Mouse (Mus musculus): ENCODE data around the gene Gm32717. TPM values are rescaled to one million over a fixed set of nuclear protein-coding genes. Genes with fewer than 3 reads are reported as not detected.
"Not testable (repeated sequence)": the region's sequence is repeated elsewhere in the genome, so short reads cannot be mapped to it uniquely, and the experiment has no call there.

Gm32717 gene
- 0.26 and 0.35 TPM in 2 replicates for polyA plus RNA-seq (2015; fragmentation: Nextera tagmentation; extraction: Ambion mirVana)

GRCm38 (mm10) chr10:118240680-118241079 lies at the start of gene Gm32717:
TSS of gene Gm32717 (minus strand) at chr10:118240780.
- not testable (repeated sequence) for H3K4me3 ChIP-seq; H3K4me1 ChIP-seq (replicated peaks); H3K4me2 ChIP-seq; H3K27me3 ChIP-seq; H3K9ac ChIP-seq; ATAC-seq (ENCODE audit: low read depth); H3K27ac ChIP-seq (replicated peaks); H3K36me3 ChIP-seq; H3K9me3 ChIP-seq
- WGBS: no CpG with 5 or more reads among the region's 13 CpGs

DNA sequence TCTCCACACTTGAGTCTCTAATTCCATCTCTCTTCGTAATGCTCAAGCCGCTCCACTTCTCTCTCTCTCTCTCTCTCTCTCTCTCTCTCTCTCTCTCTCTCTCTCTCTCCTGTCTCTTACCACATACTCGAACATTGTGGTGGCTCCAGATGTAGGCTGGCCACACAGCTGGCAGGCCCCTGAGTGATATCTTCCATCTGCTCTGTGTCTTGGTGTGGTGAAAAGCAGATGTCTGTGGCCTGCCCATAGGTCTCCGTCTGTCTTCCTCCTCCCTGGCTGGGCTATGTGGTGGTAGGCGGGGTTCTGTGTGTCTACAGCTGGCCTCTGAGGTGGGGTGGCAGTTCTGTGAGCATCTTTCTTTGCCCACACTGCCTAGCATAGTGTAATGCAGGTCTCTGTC lies 42.4 kb upstream of the Gm32717 start:
- not testable (repeated sequence) for H3K4me2 ChIP-seq; H3K36me3 ChIP-seq; H3K4me3 ChIP-seq; H3K9me3 ChIP-seq; H3K27me3 ChIP-seq; ATAC-seq (ENCODE audit: low read depth); H3K9ac ChIP-seq; H3K27ac ChIP-seq (replicated peaks); H3K4me1 ChIP-seq (replicated peaks)
- WGBS: 90% methylated on average over 3 of the region's 5 CpGs

DNA sequence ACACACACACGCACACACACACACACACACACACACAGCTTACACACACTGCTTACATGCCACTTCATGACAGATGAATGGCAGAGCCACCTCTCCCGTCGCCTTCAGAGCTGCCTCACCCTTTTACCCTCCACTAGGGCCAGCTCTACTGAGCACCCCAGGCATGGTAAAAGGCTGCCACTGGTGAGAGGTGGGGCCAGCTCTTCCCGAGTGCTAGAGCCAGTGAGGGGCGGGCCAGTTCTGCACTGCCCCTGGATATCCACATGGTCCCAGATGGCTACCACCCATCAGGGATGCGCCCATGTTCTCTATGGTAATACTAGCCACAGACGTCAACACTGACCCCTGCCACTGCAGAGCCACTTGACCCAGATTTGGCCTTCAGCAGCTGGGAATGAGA lies 42.0 kb upstream of the Gm32717 start:
- not testable (repeated sequence) for H3K4me3 ChIP-seq; ATAC-seq (ENCODE audit: low read depth); H3K9ac ChIP-seq; H3K4me1 ChIP-seq (replicated peaks); H3K27me3 ChIP-seq; H3K4me2 ChIP-seq; H3K27ac ChIP-seq (replicated peaks); H3K36me3 ChIP-seq; H3K9me3 ChIP-seq
- WGBS: 87% methylated on average over 7 of the region's 7 CpGs

GRCm38 (mm10) chr10:118278069-118278468 lies 37.5 kb upstream of the Gm32717 start:
- not testable (repeated sequence) for ATAC-seq (ENCODE audit: low read depth); H3K27ac ChIP-seq (replicated peaks); H3K36me3 ChIP-seq; H3K4me1 ChIP-seq (replicated peaks); H3K4me3 ChIP-seq; H3K9ac ChIP-seq; H3K27me3 ChIP-seq; H3K9me3 ChIP-seq; H3K4me2 ChIP-seq
- WGBS: no CpG with 5 or more reads among the region's 4 CpGs

DNA sequence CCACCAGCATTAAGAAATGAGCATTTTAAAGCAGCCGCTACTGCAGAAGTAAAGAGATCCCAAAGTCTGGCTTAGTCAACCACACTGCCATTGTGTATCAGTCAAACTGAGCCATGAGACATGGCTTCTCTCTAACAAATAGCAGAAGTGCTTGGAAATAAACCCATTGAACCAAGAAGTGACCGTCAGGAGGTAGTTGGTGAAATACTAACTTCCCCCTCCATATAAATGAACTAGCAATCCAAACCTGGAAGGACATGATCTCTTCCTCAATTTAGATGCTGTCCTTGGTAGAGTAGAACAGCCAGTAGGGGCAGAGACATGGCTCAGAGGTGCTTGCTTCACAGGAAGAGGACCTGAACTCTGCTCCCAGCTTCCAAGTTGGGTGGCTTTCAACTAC lies 30.8 kb upstream of the Gm32717 start:
- not testable (repeated sequence) for H3K4me1 ChIP-seq (replicated peaks); H3K4me3 ChIP-seq

DNA sequence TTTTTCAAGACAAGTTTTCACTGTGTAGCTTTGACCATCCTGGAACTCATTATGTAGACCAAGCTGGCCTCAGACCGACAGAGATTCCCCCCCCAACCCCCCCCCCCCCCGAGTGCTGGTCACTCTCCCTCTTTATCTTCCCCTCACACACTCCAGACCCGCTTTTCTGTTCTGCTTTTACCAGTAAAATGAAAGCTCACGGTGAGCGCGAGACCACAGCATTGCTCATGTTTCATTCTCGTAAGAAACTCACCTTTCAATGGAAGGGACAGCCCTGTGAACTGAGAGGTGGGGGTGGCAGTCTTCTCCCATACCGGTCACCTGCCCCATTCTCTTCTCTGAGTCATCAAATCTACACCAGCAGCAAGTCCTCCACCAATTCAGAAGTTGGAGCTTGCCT lies 28.2 kb upstream of the Gm32717 start:
- H3K27me3 ChIP-seq; H3K4me1 ChIP-seq (replicated peaks); H3K9ac ChIP-seq; H3K36me3 ChIP-seq; H3K4me3 ChIP-seq; ATAC-seq (ENCODE audit: low read depth); H3K4me2 ChIP-seq; H3K27ac ChIP-seq (replicated peaks); H3K9me3 ChIP-seq: not testable (repeated sequence)
- WGBS: 90% methylated on average over 2 of the region's 8 CpGs

More for the DNA sequence above, 30.8 kb upstream of the Gm32717 start:
- not testable (repeated sequence) for H3K36me3 ChIP-seq; H3K9ac ChIP-seq; H3K27me3 ChIP-seq; H3K4me2 ChIP-seq; H3K27ac ChIP-seq (replicated peaks); ATAC-seq (ENCODE audit: low read depth); H3K9me3 ChIP-seq
- no CpG with 5 or more reads among the region's 2 CpGs for WGBS

DNA sequence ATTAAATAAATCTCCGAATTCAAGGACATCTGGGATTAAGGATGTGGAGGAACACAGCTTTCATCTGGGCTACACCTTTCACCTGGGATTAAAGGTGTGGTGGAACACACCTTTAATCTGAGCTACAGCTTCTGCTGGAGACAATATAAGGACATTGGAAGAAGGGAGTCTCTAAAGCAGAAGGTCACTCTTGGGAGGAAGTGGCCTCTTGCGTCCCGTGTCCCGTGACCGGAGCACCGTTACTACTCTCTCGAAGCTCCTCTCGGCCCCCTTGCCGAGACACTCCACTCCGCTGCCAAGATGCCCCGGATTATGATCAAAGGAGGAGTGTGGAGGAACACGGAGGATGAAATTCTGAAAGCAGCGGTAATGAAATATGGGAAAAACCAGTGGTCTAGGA lies 17.8 kb upstream of the Gm32717 start, which contains the start of gene Gm32802:
Gene Gm32802, plus strand, starts transcription at position 301 of the 400 bp plus-strand sequence.
- not testable (repeated sequence) for H3K27me3 ChIP-seq; H3K4me2 ChIP-seq; H3K9ac ChIP-seq; H3K4me3 ChIP-seq; H3K9me3 ChIP-seq; H3K27ac ChIP-seq (replicated peaks); ATAC-seq (ENCODE audit: low read depth); H3K4me1 ChIP-seq (replicated peaks); H3K36me3 ChIP-seq
- no CpG with 5 or more reads among the region's 13 CpGs for WGBS

- Histone ChIP-seq H3K4me1 (replicated peaks) (peaks cover 17% of the 10 kb centered on the region), H3K27me3 (no peaks in the 10 kb centered on the region), H3K36me3 (no peaks in the 10 kb centered on the region), H3K27ac (replicated peaks) (no peak overlapping the region; the same call in 1 of the 2 replicates), H3K9me3 (no peaks in the 10 kb centered on the region), H3K9ac (peak overlapping the region; percentile 52), H3K4me3 (no peak overlapping the region), H3K4me2 (peak overlapping the region; percentile 30)
- peak; percentile 87 for ATAC-seq (ENCODE audit: low read depth)
- 21% methylated on average over 10 of the region's 10 CpGs for WGBS
Measured at GRCm38 (mm10) chr10:118250852-118251295, 10.3 kb upstream of the Gm32717 start.

DNA sequence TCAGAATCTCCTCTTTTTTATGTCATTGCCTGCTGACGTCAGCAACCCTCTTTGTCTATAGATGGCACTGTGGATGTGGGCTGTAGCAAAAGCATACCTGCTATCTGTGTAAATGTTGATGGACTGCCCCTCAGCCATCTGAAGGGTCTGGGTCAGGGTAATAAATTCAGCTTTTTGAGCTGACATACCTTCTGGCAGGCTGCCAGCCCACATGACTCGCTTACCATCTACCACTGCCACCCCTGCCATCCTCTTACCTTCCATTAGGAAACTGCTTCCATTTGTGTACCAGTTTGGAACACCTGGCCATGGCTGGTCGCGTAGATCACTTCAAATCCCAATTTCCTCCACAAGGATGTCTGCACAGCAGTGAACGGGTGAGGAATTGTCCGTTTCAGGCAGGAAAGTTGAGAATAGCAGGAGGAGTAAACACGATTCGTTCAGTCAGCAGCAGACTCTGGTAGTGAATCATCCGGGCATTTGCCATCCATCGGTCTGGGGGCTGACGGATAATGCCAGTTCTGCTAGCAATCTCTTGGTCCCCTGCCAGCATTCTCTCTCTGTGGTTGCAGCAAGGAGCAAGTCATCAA lies 8.5 kb upstream of the Gm32717 start:
- H3K4me3 ChIP-seq; H3K9ac ChIP-seq; ATAC-seq (ENCODE audit: low read depth); H3K36me3 ChIP-seq; H3K9me3 ChIP-seq; H3K27me3 ChIP-seq; H3K4me2 ChIP-seq: not testable (repeated sequence)
- 0 out of 2 replicates have a peak overlapping the region, but pooled peaks have one; percentile 28 for H3K27ac ChIP-seq (replicated peaks)
- 60% methylated on average over 11 of the region's 11 CpGs for WGBS
- H3K4me1 ChIP-seq (replicated peaks): peaks cover 17% of the 10 kb centered on the region

GRCm38 (mm10) chr10:118232607-118233006 lies 8.0 kb downstream of the Gm32717 start:
- not testable (repeated sequence) for H3K36me3 ChIP-seq; H3K27me3 ChIP-seq; ATAC-seq (ENCODE audit: low read depth); H3K4me1 ChIP-seq (replicated peaks); H3K9me3 ChIP-seq; H3K4me3 ChIP-seq; H3K9ac ChIP-seq; H3K27ac ChIP-seq (replicated peaks); H3K4me2 ChIP-seq
- WGBS: no CpG with 5 or more reads among the region's 5 CpGs

DNA sequence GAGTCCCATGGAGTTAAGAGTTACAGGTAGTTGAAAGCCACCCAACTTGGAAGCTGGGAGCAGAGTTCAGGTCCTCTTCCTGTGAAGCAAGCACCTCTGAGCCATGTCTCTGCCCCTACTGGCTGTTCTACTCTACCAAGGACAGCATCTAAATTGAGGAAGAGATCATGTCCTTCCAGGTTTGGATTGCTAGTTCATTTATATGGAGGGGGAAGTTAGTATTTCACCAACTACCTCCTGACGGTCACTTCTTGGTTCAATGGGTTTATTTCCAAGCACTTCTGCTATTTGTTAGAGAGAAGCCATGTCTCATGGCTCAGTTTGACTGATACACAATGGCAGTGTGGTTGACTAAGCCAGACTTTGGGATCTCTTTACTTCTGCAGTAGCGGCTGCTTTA lies 13.0 kb downstream of the Gm32717 start:
- H3K9ac ChIP-seq: not testable (repeated sequence)

DNA sequence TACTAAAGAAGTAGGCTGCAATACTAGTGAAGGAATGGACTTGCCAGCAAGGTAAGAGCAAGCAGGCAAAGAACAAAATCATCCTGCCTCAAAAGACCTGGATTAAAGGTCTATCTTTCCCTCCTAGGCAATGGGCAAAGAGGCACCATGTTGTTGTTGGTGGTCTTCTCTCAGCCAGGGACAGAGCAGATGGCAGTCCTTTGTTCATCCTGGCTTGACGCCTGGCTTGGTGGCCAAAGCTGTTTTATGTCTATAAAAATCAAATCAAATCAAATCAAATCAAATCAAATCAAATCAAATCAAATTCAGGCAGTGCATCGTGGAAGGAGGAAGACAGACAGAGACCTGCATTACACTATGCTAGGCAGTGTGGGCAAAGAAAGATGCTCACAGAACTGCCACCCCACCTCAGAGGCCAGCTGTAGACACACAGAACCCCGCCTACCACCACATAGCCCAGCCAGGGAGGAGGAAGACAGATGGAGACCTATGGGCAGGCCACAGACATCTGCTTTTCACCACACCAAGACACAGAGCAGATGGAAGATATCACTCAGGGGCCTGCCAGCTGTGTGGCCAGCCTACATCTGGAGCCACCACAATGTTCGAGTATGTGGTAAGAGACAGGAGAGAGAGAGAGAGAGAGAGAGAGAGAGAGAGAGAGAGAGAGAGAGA lies 24.7 kb downstream of the Gm32717 start:
- not testable (repeated sequence) for H3K9me3 ChIP-seq; H3K36me3 ChIP-seq; H3K4me2 ChIP-seq; H3K27ac ChIP-seq (replicated peaks); H3K4me3 ChIP-seq; H3K27me3 ChIP-seq; H3K9ac ChIP-seq; ATAC-seq (ENCODE audit: low read depth); H3K4me1 ChIP-seq (replicated peaks)
- WGBS: 85% methylated on average over 2 of the region's 4 CpGs

More for the DNA sequence above, 13.0 kb downstream of the Gm32717 start:
- not testable (repeated sequence) for H3K9me3 ChIP-seq; H3K27me3 ChIP-seq; H3K4me3 ChIP-seq; H3K27ac ChIP-seq (replicated peaks); H3K4me1 ChIP-seq (replicated peaks); H3K36me3 ChIP-seq; H3K4me2 ChIP-seq; ATAC-seq (ENCODE audit: low read depth)
- no CpG with 5 or more reads among the region's 2 CpGs for WGBS

DNA sequence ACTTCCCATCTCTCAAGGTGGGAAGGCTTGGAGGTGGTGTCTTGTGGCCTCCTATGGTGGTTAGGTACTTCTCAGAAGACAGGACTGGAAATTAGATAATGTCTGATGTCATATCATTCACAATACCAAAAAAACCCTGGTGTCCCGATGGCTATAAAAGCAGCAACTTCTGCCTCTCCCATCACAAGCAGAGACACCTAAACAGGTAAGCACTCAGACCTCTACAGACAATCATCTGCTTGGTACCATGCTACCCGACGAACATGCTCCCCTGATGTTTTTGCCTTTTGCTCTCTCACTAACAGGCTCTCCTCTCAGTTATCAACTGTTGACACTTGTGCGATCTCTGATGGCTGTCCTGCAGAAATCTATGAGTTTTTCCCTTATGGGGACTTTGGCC lies 35.9 kb downstream of the Gm32717 start, which contains the start of gene Il22:
Gene Il22, plus strand, starts transcription at position 301 of the 400 bp plus-strand sequence.
- Histone ChIP-seq H3K36me3 (no peaks in the 10 kb centered on the region), H3K27ac (replicated peaks) (no peak within 1 kb of the TSS), H3K27me3 (no peaks in the 10 kb centered on the region), H3K9me3 (no peaks in the 10 kb centered on the region), H3K4me2 (no peak within 1 kb of the TSS), H3K4me1 (replicated peaks) (no peaks in the 10 kb centered on the region), H3K9ac (no peak within 1 kb of the TSS), H3K4me3 (no peak within 1 kb of the TSS)
- 94% methylated on average over 4 of the region's 4 CpGs for WGBS
- no peak for ATAC-seq (ENCODE audit: low read depth)

Measured in neural tube, embryonic 13.5 days (tissue).